Mouse (Mus musculus) lung, embryonic 15.5 days (tissue): ENCODE data around the gene Cnn1. TPM values are rescaled to one million over a fixed set of nuclear protein-coding genes. Genes with fewer than 3 reads are reported as not detected.

ENCODE experiments used
- ATAC-seq: fragments of 200-750 bp; cut with Nextera tagmentation; 2 replicates; pipeline ENCODE4 v1.8.0; 2017; ENCODE audit warnings: moderate number of reproducible peaks, borderline replicate concordance; ENCODE audit not compliant: low FRiP score, low TSS enrichment; ENCODE audit errors: extremely low read depth
- H3K27ac ChIP-seq: fragments of 300-500 bp; sonication (generic); 2 replicates; pipeline ENCODE4 v1.5.1; 2015; ENCODE audit warnings: moderate library complexity, mild to moderate bottlenecking, inconsistent platforms
- H3K27me3 ChIP-seq: fragments of 300-500 bp; sonication (generic); 2 replicates; pipeline ENCODE4 v1.6.1; 2015; ENCODE audit warnings: inconsistent platforms
- H3K36me3 ChIP-seq: fragments of 300-500 bp; sonication (generic); 2 replicates; pipeline ENCODE4 v1.6.1; 2015; ENCODE audit warnings: inconsistent platforms
- H3K4me1 ChIP-seq: fragments of 300-500 bp; sonication (generic); 2 replicates; pipeline ENCODE4 v1.6.1; 2015; ENCODE audit warnings: inconsistent platforms
- H3K4me2 ChIP-seq: fragments of 300-500 bp; sonication (generic); 2 replicates; pipeline ENCODE4 v1.6.1; 2015; ENCODE audit warnings: inconsistent platforms, mild to moderate bottlenecking, moderate library complexity
- H3K4me3 ChIP-seq: fragments of 300-500 bp; sonication (generic); 2 replicates; pipeline ENCODE4 v1.5.1; 2015; ENCODE audit warnings: mild to moderate bottlenecking, inconsistent platforms
- H3K9ac ChIP-seq: fragments of 300-500 bp; sonication (generic); 2 replicates; pipeline ENCODE4 v1.6.1; 2015; ENCODE audit warnings: inconsistent platforms
- H3K9me3 ChIP-seq: fragments of 300-500 bp; sonication (generic); 2 replicates; pipeline ENCODE4 v1.6.1; 2016; ENCODE audit warnings: inconsistent platforms
- WGBS: fragments of 180-500 bp; shearing (Covaris S2); methylation state at CpG from one replicate; pipeline ENCODE4 v1.1.7; 2015; 5-methylcytosine and 5-hydroxymethylcytosine counted together
- polyA plus RNA-seq: library from polyadenylated mRNA; unstranded; fragments of >200 nt; fragmentation: Nextera tagmentation; extraction: Ambion mirVana; gene quantifications from 2 replicates; pipeline ENCODE4 v1.2.1, GENCODE M21; 2015

The Cnn1 gene
- 60.9 and 71.5 TPM in 2 replicates for polyA plus RNA-seq

GRCm38 (mm10) chr9:22098993-22099696 lies at the start of gene Cnn1:
Gene Cnn1, plus strand, starts transcription at chr9:22099216.
- no peak within 1 kb of the TSS; the same call in 1 of the 2 replicates for H3K27ac ChIP-seq
- H3K9ac ChIP-seq = 0 out of 2 replicates have a peak within 1 kb of the TSS, but pooled peaks have one; percentile 2
- ATAC-seq = peak; percentile 16; the same call in 1 of the 2 replicates

GRCm38 (mm10) chr9:22049315-22049714 lies 49.7 kb upstream of the Cnn1 start:
- H3K4me3 ChIP-seq = no peak overlapping the region
- H3K9ac ChIP-seq = no peak overlapping the region
- H3K27me3 ChIP-seq = peaks cover 64% of the 10 kb centered on the region
- WGBS = 56% methylated on average over 11 of the region's 11 CpGs
- no peak overlapping the region for H3K27ac ChIP-seq
- ATAC-seq = no peak
- no peaks in the 10 kb centered on the region for H3K36me3 ChIP-seq
- H3K4me2 ChIP-seq = no peak overlapping the region
- peaks cover 21% of the 10 kb centered on the region for H3K4me1 ChIP-seq
- no peaks in the 10 kb centered on the region for H3K9me3 ChIP-seq

More at GRCm38 (mm10) chr9:22098993-22099696, at the start of gene Cnn1:
- no peaks in the 10 kb centered on the region for H3K9me3 ChIP-seq
- H3K4me2 ChIP-seq = peak within 1 kb of the TSS; percentile 40
- peaks cover 33% of the 10 kb centered on the region for H3K27me3 ChIP-seq
- no peaks in the 10 kb centered on the region for H3K36me3 ChIP-seq
- H3K4me3 ChIP-seq = peak within 1 kb of the TSS; percentile 18
- peaks cover 17% of the 10 kb centered on the region for H3K4me1 ChIP-seq
- whole genome bisulfite sequencing = 8% methylated on average over 14 of the region's 14 CpGs

GRCm38 (mm10) chr9:22049721-22050270 lies 49.2 kb upstream of the Cnn1 start:
- no peak for ATAC-seq
- peaks cover 69% of the 10 kb centered on the region for H3K27me3 ChIP-seq
- no peak overlapping the region; the same call in 1 of the 2 replicates for H3K4me2 ChIP-seq
- H3K9me3 ChIP-seq = no peaks in the 10 kb centered on the region
- no peak overlapping the region for H3K27ac ChIP-seq
- no peaks in the 10 kb centered on the region for H3K36me3 ChIP-seq
- no peak overlapping the region; the same call in 1 of the 2 replicates for H3K4me3 ChIP-seq
- H3K9ac ChIP-seq = no peak overlapping the region
- WGBS = 48% methylated on average over 4 of the region's 4 CpGs
- H3K4me1 ChIP-seq = peaks cover 25% of the 10 kb centered on the region

DNA sequence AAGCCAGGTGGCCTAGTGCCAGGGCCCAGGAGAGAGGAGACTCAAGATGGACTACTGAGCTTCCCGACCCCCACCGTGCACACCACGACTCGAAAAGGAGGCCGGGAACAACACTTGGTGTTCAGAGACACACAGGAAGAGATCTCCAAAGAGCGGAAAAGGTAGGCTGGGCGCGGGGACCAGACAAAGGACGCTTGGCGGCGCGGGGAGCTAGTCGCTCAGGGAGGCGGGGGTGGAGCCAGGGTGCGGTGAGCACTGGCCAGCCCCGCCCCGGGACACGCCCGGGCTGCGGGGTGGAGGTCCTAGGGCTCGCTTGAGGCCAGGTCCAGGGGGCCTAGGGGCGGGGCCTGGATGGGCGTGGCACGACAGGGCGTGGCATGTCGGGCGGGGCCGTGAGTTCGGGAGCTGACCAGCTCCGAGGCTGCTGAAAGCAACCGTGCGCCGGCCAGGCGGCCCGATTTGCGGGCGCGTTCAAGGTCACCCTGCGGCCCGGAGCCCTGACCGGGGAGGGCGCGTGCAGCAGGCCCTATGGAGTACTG lies 48.6 kb upstream of the Cnn1 start:
- ATAC-seq = no peak
- under 1% methylated on average over 34 of the region's 43 CpGs for WGBS
- H3K9ac ChIP-seq = no peak overlapping the region
- no peaks in the 10 kb centered on the region for H3K9me3 ChIP-seq
- H3K4me1 ChIP-seq = peaks cover 27% of the 10 kb centered on the region
- H3K36me3 ChIP-seq = no peaks in the 10 kb centered on the region
- peak overlapping the region; percentile 38 for H3K4me3 ChIP-seq
- H3K27me3 ChIP-seq = peaks cover 75% of the 10 kb centered on the region
- no peak overlapping the region for H3K27ac ChIP-seq
- H3K4me2 ChIP-seq = peak overlapping the region; percentile 67

- Histone ChIP-seq H3K4me1 (peaks cover 27% of the 10 kb centered on the region), H3K9me3 (no peaks in the 10 kb centered on the region), H3K27me3 (peaks cover 80% of the 10 kb centered on the region), H3K4me3 (peak overlapping the region; percentile 38), H3K4me2 (peak overlapping the region; percentile 67), H3K36me3 (no peaks in the 10 kb centered on the region), H3K9ac (no peak overlapping the region), H3K27ac (no peak overlapping the region)
- WGBS = 2% methylated on average over 61 of the region's 67 CpGs
- ATAC-seq = no peak
These were observed 47.7 kb upstream of the Cnn1 start for GRCm38 (mm10) chr9:22051161-22051957.

DNA sequence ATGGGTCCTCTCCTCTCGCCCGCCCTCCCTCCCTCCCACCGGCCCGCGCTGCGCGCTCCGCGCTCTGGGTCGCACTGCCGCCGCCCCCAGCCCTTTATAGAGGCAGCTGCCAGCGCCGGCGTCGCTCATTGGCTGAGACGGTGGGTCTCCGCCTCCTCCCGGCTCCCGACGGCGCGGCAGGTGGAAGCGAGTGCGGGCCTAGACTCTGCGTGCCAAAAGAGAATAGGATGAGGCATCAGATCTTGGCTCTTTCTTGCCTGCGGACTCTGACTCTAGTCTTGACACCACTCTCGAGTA lies 47.1 kb upstream of the Cnn1 start, which contains the start of gene Elavl3:
TSS of gene Elavl3 (minus strand) at position 66 of the 297 bp plus-strand sequence.
- Histone ChIP-seq H3K4me1 (peaks cover 27% of the 10 kb centered on the region), H3K9ac (no peak within 1 kb of the TSS), H3K4me2 (peak within 1 kb of the TSS; percentile 67), H3K27me3 (peaks cover 80% of the 10 kb centered on the region), H3K27ac (no peak within 1 kb of the TSS), H3K9me3 (no peaks in the 10 kb centered on the region), H3K36me3 (peaks cover 1% of the 10 kb centered on the region; the same call in 1 of the 2 replicates), H3K4me3 (peak within 1 kb of the TSS; percentile 38)
- ATAC-seq = no peak
- 2% methylated on average over 20 of the region's 28 CpGs for WGBS

DNA sequence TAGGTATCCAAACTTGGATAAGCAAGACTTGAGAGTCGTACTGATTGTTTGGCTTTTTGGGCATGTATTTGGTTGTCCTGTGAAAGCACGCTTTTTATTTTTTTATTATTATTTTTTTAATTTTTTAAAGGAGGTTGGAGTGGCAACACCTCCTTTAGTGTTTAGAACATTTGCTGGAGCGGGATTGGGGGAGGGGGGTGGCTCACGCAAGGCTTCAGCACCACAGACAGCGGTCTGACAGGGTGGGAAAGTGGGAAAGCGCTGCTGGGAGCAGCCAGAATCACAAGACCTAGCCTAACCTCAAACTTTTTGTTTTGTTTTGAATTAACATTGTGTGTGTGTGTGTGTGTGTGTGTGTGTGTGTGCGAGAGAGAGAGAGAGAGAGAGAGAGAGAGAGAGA lies 45.4 kb upstream of the Cnn1 start:
- WGBS = 18% methylated on average over 6 of the region's 7 CpGs
- Histone ChIP-seq H3K4me3 (no peak overlapping the region), H3K36me3 (peaks cover 16% of the 10 kb centered on the region), H3K27me3 (peaks cover 71% of the 10 kb centered on the region), H3K9ac (no peak overlapping the region), H3K4me1 (peaks cover 27% of the 10 kb centered on the region), H3K27ac (no peak overlapping the region), H3K4me2 (no peak overlapping the region), H3K9me3 (no peaks in the 10 kb centered on the region)
- ATAC-seq = no peak

GRCm38 (mm10) chr9:22054411-22055076 lies 44.5 kb upstream of the Cnn1 start:
- H3K36me3 ChIP-seq = peaks cover 24% of the 10 kb centered on the region
- peaks cover 63% of the 10 kb centered on the region for H3K27me3 ChIP-seq
- H3K9ac ChIP-seq = no peak overlapping the region
- ATAC-seq = no peak
- WGBS = 3% methylated on average over 32 of the region's 32 CpGs
- H3K9me3 ChIP-seq = no peaks in the 10 kb centered on the region
- H3K4me2 ChIP-seq = peak overlapping the region; percentile 21; the same call in 1 of the 2 replicates
- no peak overlapping the region for H3K27ac ChIP-seq
- peaks cover 27% of the 10 kb centered on the region for H3K4me1 ChIP-seq
- no peak overlapping the region for H3K4me3 ChIP-seq

DNA sequence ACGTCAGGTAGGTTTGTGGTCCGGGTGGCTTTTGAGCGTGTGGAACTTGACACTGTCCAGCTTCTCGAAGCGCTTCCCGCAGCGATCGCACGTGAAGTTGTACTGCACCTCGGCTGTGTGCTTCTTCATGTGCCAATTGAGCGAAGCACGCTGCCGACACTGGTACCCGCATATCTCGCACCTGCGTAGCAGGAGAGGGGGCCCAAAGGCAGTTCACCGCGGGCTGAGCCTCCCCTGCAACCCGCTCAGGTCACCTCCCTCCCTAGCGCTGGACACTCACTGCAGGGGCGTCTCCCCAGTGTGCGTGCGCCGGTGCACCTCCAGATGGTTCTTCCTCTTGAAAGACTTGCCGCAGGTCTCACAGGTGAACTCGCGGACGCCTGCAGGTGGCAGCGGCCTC lies 43.3 kb upstream of the Cnn1 start:
- H3K36me3 ChIP-seq = peaks cover 27% of the 10 kb centered on the region
- no peak overlapping the region for H3K4me2 ChIP-seq
- H3K27me3 ChIP-seq = peaks cover 51% of the 10 kb centered on the region
- H3K27ac ChIP-seq = no peak overlapping the region
- H3K4me3 ChIP-seq = no peak overlapping the region
- ATAC-seq = no peak
- H3K9ac ChIP-seq = no peak overlapping the region
- peaks cover 22% of the 10 kb centered on the region for H3K4me1 ChIP-seq
- H3K9me3 ChIP-seq = no peaks in the 10 kb centered on the region
- 30% methylated on average over 28 of the region's 29 CpGs for WGBS

- ATAC-seq = no peak
- H3K27ac ChIP-seq = no peak overlapping the region
- peaks cover 15% of the 10 kb centered on the region for H3K4me1 ChIP-seq
- no peak overlapping the region for H3K4me3 ChIP-seq
- WGBS = 68% methylated on average over 9 of the region's 9 CpGs
- H3K36me3 ChIP-seq = peaks cover 33% of the 10 kb centered on the region
- no peaks in the 10 kb centered on the region for H3K9me3 ChIP-seq
- H3K27me3 ChIP-seq = peaks cover 44% of the 10 kb centered on the region
- H3K9ac ChIP-seq = no peak overlapping the region
- H3K4me2 ChIP-seq = no peak overlapping the region
These were observed 42.6 kb upstream of the Cnn1 start for GRCm38 (mm10) chr9:22056303-22056910.

GRCm38 (mm10) chr9:22057031-22057517 lies 41.9 kb upstream of the Cnn1 start:
- Histone ChIP-seq H3K4me3 (no peak overlapping the region), H3K27me3 (peaks cover 37% of the 10 kb centered on the region), H3K4me2 (no peak overlapping the region), H3K9me3 (no peaks in the 10 kb centered on the region), H3K36me3 (peaks cover 38% of the 10 kb centered on the region), H3K27ac (no peak overlapping the region), H3K9ac (no peak overlapping the region), H3K4me1 (peaks cover 9% of the 10 kb centered on the region)
- no peak for ATAC-seq
- WGBS = 86% methylated on average over 9 of the region's 9 CpGs
